Mouse (Mus musculus) testis, adult 2 months (tissue): Measurements from ENCODE around the gene Igsf9. TPM values are rescaled to one million over a fixed set of nuclear protein-coding genes. Genes with fewer than 3 reads are reported as not detected.
A peak's percentile ranks its signal among the peaks of the same experiment; 100 is the strongest.

Source experiments
- H3K27ac ChIP-seq: fragments of 200-500 bp; 2 replicates; pipeline ENCODE4 v1.5.1; 2012; ENCODE audit warnings: low read depth, low read length; ENCODE audit not compliant: control insufficient read depth, insufficient read depth
- H3K27me3 ChIP-seq: fragments of 200-500 bp; 2 replicates; pipeline ENCODE4 v1.6.1; 2012; ENCODE audit warnings: mild to moderate bottlenecking, low read length, moderate library complexity; ENCODE audit not compliant: control insufficient read depth, insufficient read depth
- H3K36me3 ChIP-seq: fragments of 200-500 bp; 2 replicates; pipeline ENCODE4 v1.6.1; 2012; ENCODE audit warnings: mild to moderate bottlenecking, low read length; ENCODE audit not compliant: control insufficient read depth, insufficient read depth
- H3K4me1 ChIP-seq: fragments of 200-500 bp; 2 replicates; pipeline ENCODE4 v1.6.1; 2012; ENCODE audit warnings: low read length; ENCODE audit not compliant: control insufficient read depth, insufficient read depth
- H3K4me3 ChIP-seq: fragments of 200-500 bp; 2 replicates; pipeline ENCODE4 v1.5.1; 2012; ENCODE audit warnings: low read depth, mild to moderate bottlenecking, low read length, moderate library complexity, mixed read lengths; ENCODE audit not compliant: control insufficient read depth
- CTCF ChIP-seq: fragments of 200-500 bp; IDR thresholded peaks from 2 replicates; pipeline ENCODE4 v1.5.1; 2012; ENCODE audit warnings: low read depth, mild to moderate bottlenecking, inconsistent platforms, low read length, moderate library complexity; ENCODE audit not compliant: control insufficient read depth, insufficient read depth, insufficient replicate concordance
- POLR2A ChIP-seq: fragments of 200-500 bp; IDR thresholded peaks from 2 replicates; pipeline ENCODE4 v1.6.1; 2012; ENCODE audit warnings: low read depth, mild to moderate bottlenecking, inconsistent platforms, low read length, moderate library complexity; ENCODE audit not compliant: control insufficient read depth
- polyA plus RNA-seq: library from polyadenylated mRNA; depleted of rRNA; stranded (reverse); fragments of >200 nt; gene quantifications from 2 replicates; pipeline ENCODE4 v1.2.3, GENCODE M21; 2012

Igsf9 gene
- polyA plus RNA-seq, 1 experiment, result 66.1 TPM

DNA sequence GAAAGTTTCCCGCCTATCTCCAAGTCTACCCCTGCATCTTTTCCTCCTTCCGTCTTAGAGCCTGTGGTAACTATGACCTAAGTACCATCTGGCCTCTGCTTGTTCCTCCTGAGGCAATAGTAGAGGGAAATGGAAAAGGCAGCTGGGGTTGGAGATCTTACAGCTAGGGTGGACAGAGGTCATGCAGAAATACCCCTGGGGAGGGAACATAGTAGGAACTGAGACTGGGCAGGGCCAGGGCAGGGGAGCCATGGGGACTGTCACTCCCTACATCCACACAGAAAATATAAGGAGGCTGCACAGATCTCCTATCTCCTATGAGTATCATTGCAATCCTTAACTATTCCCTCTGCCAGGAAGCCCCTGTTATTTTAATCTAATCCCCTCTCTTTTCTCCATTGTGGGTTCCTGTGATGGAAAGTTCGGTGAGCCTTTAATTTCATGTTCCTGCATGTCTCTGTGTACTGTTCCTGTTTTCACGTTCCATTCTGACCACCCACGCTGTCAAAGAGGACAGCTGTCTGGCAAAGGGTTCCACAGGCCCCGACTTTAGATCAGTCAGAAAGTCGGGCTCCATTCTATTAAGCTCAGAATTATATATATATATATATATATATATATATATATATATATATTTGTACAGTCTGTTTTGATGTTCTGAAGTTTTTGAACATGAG is 25.4 kb upstream of the Igsf9 start:
- H3K27ac ChIP-seq, result 0 out of 2 replicates have a peak overlapping the region, but pooled peaks have one; percentile 25
- no peaks in the 10 kb centered on the region for H3K27me3 ChIP-seq
- peaks cover 2% of the 10 kb centered on the region for H3K4me1 ChIP-seq
- no peaks in the 10 kb centered on the region for H3K36me3 ChIP-seq
- TF ChIP-seq POLR2A, result no peak
- no peak overlapping the region for H3K4me3 ChIP-seq

DNA sequence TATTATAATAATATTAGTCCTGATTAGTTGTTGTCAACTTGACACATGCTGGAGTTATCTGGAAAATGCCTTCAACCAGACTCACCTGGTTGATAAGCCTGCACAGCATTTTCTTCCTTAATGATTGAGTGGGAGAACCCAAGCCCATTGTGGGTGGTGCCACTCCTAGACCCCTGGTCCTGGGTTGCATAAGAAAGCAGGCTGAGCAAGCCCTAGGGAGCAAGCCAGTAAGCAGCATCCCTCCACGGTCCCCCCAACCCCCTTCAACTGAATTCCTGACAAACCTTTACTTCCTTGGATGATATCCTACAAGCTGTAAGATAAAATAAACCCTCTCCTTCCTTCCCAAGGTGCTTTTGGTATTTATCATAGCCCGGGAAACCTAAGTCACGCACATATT is 24.4 kb upstream of the Igsf9 start:
- TF ChIP-seq POLR2A, result no peak
- no peak for TF ChIP-seq CTCF
- Histone ChIP-seq H3K4me3 (no peak overlapping the region), H3K27ac (no peak overlapping the region), H3K27me3 (no peaks in the 10 kb centered on the region), H3K36me3 (no peaks in the 10 kb centered on the region), H3K4me1 (peaks cover 2% of the 10 kb centered on the region; the same call in 1 of the 2 replicates)

DNA sequence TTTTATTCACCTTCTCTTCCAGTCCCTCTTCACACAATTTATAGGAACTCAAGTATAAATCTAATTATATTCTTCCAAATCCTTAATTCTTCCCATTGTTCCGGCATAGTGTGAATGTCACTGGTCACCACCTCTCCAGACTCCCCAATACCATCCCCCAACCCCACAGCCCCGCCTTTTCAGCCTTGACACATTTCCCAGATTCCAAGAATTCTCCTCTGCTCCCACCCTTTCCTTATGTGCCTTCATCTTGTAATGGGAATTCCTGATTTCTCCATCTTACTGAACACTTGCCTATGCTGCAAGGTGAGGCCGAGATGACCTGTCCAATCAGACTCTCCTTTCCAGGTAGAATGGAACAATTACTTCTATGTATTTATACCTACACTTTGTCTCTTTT is 23.5 kb upstream of the Igsf9 start:
- peaks cover 2% of the 10 kb centered on the region; the same call in 1 of the 2 replicates for H3K4me1 ChIP-seq
- no peak overlapping the region for H3K27ac ChIP-seq
- no peaks in the 10 kb centered on the region for H3K27me3 ChIP-seq
- TF ChIP-seq POLR2A, result no peak
- TF ChIP-seq CTCF, result no peak
- no peaks in the 10 kb centered on the region for H3K36me3 ChIP-seq
- H3K4me3 ChIP-seq, result no peak overlapping the region

- Histone ChIP-seq H3K27me3 (no peaks in the 10 kb centered on the region), H3K27ac (no peak overlapping the region), H3K4me1 (no peaks in the 10 kb centered on the region), H3K36me3 (no peaks in the 10 kb centered on the region), H3K4me3 (no peak overlapping the region)
- no peak for TF ChIP-seq POLR2A
Measured at GRCm38 (mm10) chr1:172461602-172462001, 20.0 kb upstream of the Igsf9 start.

- H3K4me3 ChIP-seq, result no peak overlapping the region
- no peaks in the 10 kb centered on the region for H3K4me1 ChIP-seq
- H3K27me3 ChIP-seq, result no peaks in the 10 kb centered on the region
- no peaks in the 10 kb centered on the region for H3K36me3 ChIP-seq
- no peak overlapping the region for H3K27ac ChIP-seq
- TF ChIP-seq POLR2A, result no peak
- TF ChIP-seq CTCF, result no peak
Measured at GRCm38 (mm10) chr1:172462534-172462933, 19.1 kb upstream of the Igsf9 start.

- Histone ChIP-seq H3K36me3 (no peaks in the 10 kb centered on the region), H3K27ac (no peak overlapping the region), H3K4me3 (no peak overlapping the region), H3K4me1 (no peaks in the 10 kb centered on the region), H3K27me3 (no peaks in the 10 kb centered on the region)
- TF ChIP-seq CTCF (no peak), POLR2A (no peak)
Measured at GRCm38 (mm10) chr1:172463387-172464333, 17.9 kb upstream of the Igsf9 start.

DNA sequence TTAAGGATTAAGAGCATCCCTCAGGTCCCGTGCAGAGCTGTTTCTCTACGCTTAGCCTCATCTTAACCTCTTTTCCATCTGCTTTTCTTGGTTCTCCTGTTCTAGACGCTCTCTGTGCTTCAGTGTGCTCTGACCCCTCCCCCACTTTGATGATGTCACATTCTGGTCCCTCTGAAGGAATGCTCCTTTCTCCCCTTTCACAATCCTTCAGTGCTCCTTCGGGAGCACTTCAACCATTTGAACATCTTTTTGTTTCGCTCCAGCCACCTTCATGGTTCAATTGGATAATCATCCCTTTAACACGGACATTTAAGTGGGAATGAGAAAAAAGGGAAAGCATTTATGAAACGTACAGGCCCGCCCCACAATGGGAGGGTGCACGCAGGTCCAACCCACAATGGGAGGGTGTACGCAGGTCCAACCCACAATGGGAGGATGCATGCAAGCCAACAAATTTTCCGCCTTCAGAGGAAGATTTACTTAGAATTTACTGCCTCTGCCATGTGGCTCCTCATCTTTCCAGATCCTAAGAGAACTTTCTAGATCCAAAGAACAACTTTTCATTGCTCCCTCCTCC is 13.2 kb upstream of the Igsf9 start:
- TF ChIP-seq POLR2A, result no peak
- no peak for TF ChIP-seq CTCF
- H3K4me3 ChIP-seq, result no peak overlapping the region

More for the DNA sequence above, 13.2 kb upstream of the Igsf9 start:
- H3K4me1 ChIP-seq, result no peaks in the 10 kb centered on the region
- no peaks in the 10 kb centered on the region for H3K36me3 ChIP-seq
- no peak overlapping the region for H3K27ac ChIP-seq
- H3K27me3 ChIP-seq, result no peaks in the 10 kb centered on the region
